Mouse (Mus musculus): ENCODE data around the gene Ppid. TPM values are rescaled to one million over a fixed set of nuclear protein-coding genes. Genes with fewer than 3 reads are reported as not detected.

Gene Ppid
- total RNA-seq (2021) = 10 to 100 TPM; 66.5 to 72.3 TPM

DNA sequence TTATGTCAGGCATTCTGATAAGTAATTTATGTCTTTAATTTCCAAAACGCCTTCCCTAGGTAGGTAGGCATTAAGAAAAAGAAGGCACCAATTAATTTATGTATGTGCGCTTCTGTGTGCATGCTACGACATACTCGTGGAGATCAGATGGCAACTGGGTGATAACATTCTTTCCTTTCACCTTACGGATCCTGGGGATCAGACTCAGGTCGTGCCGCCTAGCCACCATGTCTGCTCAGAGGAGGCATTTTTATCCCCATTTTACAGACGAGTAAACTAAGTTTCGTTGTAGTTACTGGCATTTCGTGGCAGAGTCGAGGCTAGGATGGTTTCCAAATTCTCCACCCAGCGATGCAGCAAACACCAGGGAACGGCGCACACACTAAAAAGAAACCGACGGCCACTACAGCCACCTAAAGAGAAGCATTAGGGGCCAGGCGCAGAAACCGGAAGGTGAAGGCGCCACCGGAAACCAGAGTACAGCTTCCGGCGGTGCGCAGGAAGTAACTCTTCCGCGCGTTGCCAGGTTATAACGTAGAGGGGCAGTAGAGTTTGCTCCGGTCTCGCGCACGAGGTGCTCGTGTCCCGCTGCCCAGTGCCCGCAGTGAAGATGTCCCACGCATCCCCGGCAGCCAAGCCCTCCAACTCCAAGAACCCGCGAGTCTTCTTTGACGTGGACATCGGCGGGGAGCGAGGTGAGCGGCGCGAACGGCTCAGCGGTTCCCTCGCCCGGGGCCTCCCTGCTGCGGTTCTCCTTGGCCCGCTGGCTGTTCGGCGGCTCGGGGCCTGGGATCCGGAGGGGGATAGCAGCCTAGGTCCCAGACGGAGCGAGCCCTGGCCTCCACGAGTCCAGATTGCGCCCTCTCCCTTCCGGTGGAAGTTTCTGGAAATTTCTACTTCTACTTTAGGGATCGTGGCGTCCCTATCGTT, at the start of gene Ppid:
Gene Ppid (plus strand): TSS at position 480 of the 930 bp plus-strand sequence.
- intact Hi-C loops (cut with DNase I) = no loop called here
- DNase-seq (ENCODE audit: low spot score in 2 of 2) = peak; percentile 79 to 82

DNA sequence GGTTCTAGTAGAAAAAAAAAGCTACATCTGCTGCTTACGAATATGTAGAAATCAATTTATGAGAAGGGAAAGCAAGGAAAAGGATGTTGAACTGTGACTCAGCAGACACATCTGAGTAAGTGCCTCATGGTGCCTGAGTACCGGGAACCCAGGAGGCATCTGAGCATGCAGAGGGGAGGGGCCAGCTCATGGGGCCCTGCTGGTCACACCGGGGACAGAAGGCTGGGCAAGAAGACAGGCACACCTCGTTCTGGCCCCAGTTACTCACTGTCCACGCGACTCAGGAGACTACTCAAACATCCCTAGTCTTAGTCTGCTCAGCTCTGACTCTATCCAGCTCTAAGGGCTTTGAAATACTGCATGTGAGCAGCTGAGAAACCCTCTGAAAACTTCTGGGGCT, 48.6 kb upstream of the Ppid start:
- intact Hi-C loops (cut with DNase I) = no loop called here
- no peak for DNase-seq (ENCODE audit: low spot score in 2 of 2)

DNA sequence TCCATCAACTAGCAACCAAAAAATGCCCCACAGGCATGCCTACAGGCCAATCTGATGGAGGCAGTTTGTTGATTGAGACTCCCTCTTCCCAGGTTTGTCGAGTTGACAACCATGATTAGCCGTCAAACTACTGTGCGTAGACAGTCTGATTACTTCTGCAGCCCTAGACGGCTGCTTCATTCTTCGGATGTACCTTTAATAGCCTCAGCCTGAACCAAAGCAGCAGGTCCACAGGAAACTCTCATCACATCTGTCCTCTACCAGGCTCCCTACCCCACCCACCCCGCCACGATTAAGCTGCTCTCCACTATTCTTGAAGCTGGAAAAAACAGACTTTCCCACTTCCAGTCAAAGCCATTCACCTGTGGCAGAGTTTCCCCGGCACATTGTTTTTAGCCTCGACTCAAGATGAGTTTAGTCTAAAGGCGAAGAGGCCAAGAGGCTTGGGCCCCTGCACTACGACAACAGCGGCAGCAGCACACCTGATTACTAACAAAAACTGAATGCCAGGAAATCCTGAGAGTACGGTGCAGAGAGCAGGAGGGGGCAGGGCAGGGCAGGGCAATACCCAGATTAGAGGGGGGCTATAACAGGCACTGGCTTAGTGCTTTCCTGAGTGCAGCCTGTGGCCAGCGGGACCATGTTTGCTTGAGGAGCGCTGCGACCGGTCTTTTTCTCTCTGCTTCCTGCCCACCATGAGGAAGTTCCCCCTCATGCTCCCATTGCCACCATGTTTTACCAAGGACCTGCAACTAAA, 42.3 kb upstream of the Ppid start:
- no peak for DNase-seq (ENCODE audit: low spot score in 2 of 2)
- intact Hi-C loops (cut with DNase I) = no loop called here

DNA sequence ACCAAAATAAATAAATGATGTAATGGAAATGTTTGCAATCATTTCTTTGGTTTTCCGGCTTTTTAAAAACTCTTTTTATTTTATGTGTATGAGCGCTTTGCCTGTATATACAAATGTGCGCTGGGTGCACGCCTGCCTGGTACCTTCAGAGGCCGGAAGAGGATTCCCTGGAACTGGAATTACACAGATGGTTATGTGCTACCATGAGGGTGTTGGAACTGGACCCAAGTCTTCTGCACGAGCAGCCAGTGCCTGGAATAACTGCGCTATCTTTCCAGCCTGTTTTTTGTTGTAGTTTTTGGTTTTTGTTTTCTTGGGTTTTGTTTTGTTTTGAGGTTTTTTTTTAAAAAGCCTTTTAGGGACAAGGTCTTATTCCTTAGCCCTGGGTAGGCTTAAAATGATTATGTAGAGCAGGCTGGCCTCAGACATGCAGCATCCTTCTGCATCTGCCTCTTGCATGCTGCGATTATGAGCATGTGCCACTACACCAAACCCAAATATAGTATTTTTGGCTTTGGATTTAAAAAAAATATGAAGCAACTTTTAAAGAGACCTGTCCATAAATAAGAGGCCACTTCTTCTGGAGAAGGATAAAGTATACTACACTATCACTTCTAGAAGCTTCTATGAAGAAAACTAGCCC, 41.3 kb upstream of the Ppid start:
- DNase-seq (ENCODE audit: low spot score in 2 of 2) = peak in 1 of 2 experiments; percentile 52
- intact Hi-C loops (cut with DNase I) = no loop called here

- intact Hi-C loops (cut with DNase I) = no loop called here
Measured at GRCm38 (mm10) chr3:79551826-79552552, 39.2 kb upstream of the Ppid start.

GRCm38 (mm10) chr3:79553779-79554178, 37.4 kb upstream of the Ppid start:
- intact Hi-C loops (cut with DNase I) = no loop called here
- DNase-seq (ENCODE audit: low spot score in 2 of 2) = no peak

More at GRCm38 (mm10) chr3:79551826-79552552, 39.2 kb upstream of the Ppid start:
- DNase-seq (ENCODE audit: low spot score in 2 of 2) = no peak

GRCm38 (mm10) chr3:79555061-79555460, 36.1 kb upstream of the Ppid start:
- intact Hi-C loops (cut with DNase I) = no loop called here
- no peak for DNase-seq (ENCODE audit: low spot score in 2 of 2)

DNA sequence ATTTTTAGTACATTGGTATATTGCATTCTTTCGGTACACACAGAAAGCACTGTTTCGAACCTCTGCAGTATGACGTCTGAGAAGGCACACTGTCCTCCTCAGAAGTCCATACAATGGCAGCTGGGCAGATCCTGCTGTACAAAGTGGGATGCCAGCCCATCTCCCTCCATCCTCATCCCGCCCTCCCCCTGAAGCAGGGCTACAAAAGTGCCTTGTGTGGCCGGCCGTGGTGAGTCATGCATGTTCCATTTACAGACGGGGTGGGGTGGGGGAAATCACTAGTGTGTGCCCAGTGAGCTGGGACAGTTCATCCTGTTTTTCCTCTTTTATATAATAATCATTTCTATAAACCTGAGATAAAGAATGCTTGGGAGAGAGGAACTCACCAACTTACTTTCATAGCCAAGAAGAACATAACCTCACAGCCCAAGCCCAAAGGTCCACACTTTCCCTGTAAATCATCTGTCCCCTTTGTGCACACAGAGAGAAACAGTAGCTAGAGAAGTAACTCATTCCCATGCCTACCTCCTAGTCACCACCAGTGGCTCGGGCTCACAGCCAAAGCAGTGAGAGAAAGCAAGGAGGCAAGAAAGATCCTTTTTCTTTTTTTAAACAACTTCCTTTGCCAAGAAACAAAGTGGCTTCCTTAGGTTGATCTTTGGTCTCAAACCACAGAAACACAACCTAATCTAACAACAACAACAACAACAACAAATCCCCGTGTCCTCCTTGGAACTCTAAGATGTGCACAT, 31.9 kb upstream of the Ppid start:
- intact Hi-C loops (cut with DNase I) = no loop called here
- DNase-seq (ENCODE audit: low spot score in 2 of 2) = peak; percentile 49 to 73

DNA sequence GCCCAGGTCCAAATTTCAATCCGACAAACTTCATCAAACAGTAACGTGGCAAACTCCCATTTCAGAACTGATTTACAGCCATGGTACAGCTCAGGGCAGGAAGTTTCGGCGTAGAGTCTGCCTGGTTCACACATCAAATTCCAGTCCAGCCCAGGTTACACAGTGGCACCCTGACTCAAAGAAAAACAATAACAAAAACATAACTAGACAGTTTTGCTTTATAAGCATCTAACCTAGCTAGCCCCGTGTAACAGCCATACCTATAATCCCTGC, 31.4 kb upstream of the Ppid start:
- intact Hi-C loops (cut with DNase I) = no loop called here
- DNase-seq (ENCODE audit: low spot score in 2 of 2) = no peak

DNA sequence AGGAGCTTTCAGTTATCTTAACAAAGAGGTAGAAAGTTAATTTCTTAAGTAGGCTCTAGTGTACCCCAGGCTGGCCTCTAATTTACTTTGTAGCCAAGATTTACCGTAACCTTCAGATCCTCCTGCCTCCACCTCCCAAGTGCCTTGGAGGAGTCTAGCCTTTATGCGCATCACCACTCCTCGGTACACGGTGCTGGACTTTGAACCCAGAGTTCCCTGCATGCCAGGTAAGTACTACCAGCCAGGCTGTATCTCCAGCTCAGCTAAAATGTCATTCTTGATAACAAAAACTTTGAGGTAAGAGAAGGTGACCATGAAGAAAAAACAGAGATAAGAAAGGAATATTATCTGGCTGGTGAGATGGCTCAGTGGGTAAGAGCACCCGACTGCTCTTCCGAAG, 30.6 kb upstream of the Ppid start:
- DNase-seq (ENCODE audit: low spot score in 2 of 2) = no peak
- intact Hi-C loops (cut with DNase I) = no loop called here

GRCm38 (mm10) chr3:79561784-79562715, 29.1 kb upstream of the Ppid start:
- intact Hi-C loops (cut with DNase I) = no loop called here
- no peak for DNase-seq (ENCODE audit: low spot score in 2 of 2)

GRCm38 (mm10) chr3:79563511-79563910, 27.6 kb upstream of the Ppid start:
- intact Hi-C loops (cut with DNase I) = no loop called here
- DNase-seq (ENCODE audit: low spot score in 2 of 2) = no peak

GRCm38 (mm10) chr3:79564875-79565606, 26.1 kb upstream of the Ppid start:
- intact Hi-C loops (cut with DNase I) = loop anchor here (5.0 kb wide), 2 partner anchors 33 to 48 kb away; no protein-coding TSS in a partner anchor
- DNase-seq (ENCODE audit: low spot score in 2 of 2) = no peak

GRCm38 (mm10) chr3:79566716-79567691, 24.1 kb upstream of the Ppid start:
- intact Hi-C loops (cut with DNase I) = loop anchor here (2.0 to 5.0 kb wide), 3 partner anchors 35 to 280 kb away; partner anchors contain the start of gene Rapgef2

DNA sequence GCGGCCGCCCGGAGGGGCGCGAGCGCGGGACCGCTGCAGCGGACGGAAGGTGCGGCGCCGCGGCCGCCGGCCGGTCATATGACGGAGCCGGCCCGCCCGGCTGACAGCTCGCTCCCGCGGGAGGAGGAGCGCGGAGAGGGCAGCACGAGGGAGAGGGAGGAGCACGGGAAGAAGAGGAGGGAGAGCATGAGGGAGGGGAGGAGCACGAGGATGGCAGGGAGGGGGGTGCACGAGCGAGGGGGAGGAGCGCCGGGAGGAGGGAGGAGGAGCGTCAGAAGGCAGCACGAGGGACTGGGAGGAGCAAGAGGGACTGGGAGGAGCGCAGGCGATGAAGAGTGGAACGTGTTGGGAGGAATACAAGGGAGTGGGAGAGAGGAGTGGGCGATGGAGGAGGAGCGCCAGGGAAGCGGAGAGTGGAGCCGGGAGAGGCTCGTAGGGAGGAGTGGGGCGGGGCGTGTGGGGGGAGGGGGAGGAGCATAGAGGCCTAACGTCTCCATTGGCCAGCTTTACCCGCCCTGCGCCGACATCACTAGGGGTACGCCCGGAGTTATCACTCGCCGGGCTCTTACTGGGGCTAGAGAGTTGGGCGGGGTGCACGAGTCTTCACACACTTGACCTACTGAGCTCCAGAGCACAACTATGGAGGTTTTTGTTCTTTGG, 23.3 kb upstream of the Ppid start, which contains the start of gene Fnip2:
Gene Fnip2 (minus strand): TSS at position 94 of the 660 bp plus-strand sequence.
- intact Hi-C loops (cut with DNase I) = loop anchor here (2.0 to 5.0 kb wide), 3 partner anchors 36 to 281 kb away; partner anchors contain the start of gene Rapgef2
- DNase-seq (ENCODE audit: low spot score in 2 of 2) = peak; percentile 84 to 93

More at GRCm38 (mm10) chr3:79566716-79567691, 24.1 kb upstream of the Ppid start:
- peak; percentile 41 to 46 for DNase-seq (ENCODE audit: low spot score in 2 of 2)

Data from left cerebral cortex, postnatal 25 days (tissue).